ENCODE assay signal across 16 mouse cellular contexts in the genomic region with DNA sequence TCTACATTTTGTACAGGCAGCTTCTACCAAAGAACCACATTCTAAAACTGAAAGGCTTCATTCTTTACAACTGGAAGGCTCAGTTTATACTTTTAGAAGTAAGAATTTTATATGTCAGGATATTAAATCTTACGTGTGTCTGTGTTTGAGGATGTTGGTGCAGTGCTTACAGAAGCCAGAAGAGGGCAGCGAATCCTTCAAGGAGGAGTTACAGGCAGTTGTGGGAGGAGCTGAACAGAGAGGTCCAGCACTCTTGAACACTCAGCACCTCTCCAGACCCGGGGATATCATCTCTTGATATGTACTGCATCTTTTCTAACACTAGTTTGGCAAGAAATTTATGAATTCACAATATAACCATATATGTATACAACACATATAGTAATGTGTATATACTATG.
DNase-seq lines count a peak whose midpoint lies in the region; ATAC-seq and TF ChIP-seq lines count a peak whose summit lies in the region.
"Had no signal": no experiment of that assay in that cellular context is flagged by ENCODE, and none has a peak within 500 bp of the region (broad histone marks: within the 10 kb centered on the region; RNA-seq: fewer than 3 reads in every experiment).

No protein-coding gene starts in this region.

- H3K4me1 ChIP-seq in intestine, postnatal 0 days (replicated peaks; ENCODE audit: control insufficient read depth, insufficient read depth, low read length): no peaks in the 10 kb centered on the region
- H3K4me1 ChIP-seq in intestine, embryonic 15.5 days (replicated peaks): no peaks in the 10 kb centered on the region
- no peaks in the 10 kb centered on the region for H3K4me1 ChIP-seq in MEL (ENCODE audit: control insufficient read depth in 1 of 2, insufficient read depth in 2 of 2, low read length in 2 of 2)
- H3K4me1 ChIP-seq: forebrain, embryonic 13.5 days had no signal

- no peak overlapping the region for H3K4me3 ChIP-seq in intestine, postnatal 0 days (ENCODE audit: low read depth, low read length)
- H3K4me3 ChIP-seq in intestine, embryonic 15.5 days (replicated peaks): no peak overlapping the region
- no peak overlapping the region for H3K4me3 ChIP-seq in MEL (ENCODE audit: control insufficient read depth in 1 of 2, insufficient read depth in 1 of 2, low read depth in 2 of 2, low read length in 2 of 2)
- H3K4me3 ChIP-seq: forebrain, embryonic 13.5 days; gastrocnemius, adult 2 months had no signal

- H3K4me2 ChIP-seq in intestine, postnatal 0 days (replicated peaks; ENCODE audit: low read depth): no peak overlapping the region
- H3K4me2 ChIP-seq in intestine, embryonic 15.5 days (replicated peaks): no peak overlapping the region
- H3K4me2 ChIP-seq: forebrain, embryonic 13.5 days had no signal

- no peaks in the 10 kb centered on the region for H3K27me3 ChIP-seq in intestine, postnatal 0 days (replicated peaks; ENCODE audit: control insufficient read depth, insufficient read depth, low read length)
- H3K27me3 ChIP-seq in intestine, embryonic 15.5 days (replicated peaks): no peaks in the 10 kb centered on the region
- H3K27me3 ChIP-seq in MEL (ENCODE audit: control insufficient read depth in 1 of 2, insufficient read depth in 2 of 2, low read length in 2 of 2): no peaks in the 10 kb centered on the region
- H3K27me3 ChIP-seq: forebrain, embryonic 13.5 days had no signal

- no peak overlapping the region for H3K9ac ChIP-seq in intestine, postnatal 0 days (ENCODE audit: low read depth, low read length)
- no peak overlapping the region for H3K9ac ChIP-seq in intestine, embryonic 15.5 days
- no peak overlapping the region for H3K9ac ChIP-seq in MEL (ENCODE audit: control insufficient read depth, low read depth, low read length, poor library complexity, severe bottlenecking)
- H3K9ac ChIP-seq: forebrain, embryonic 13.5 days had no signal

- no peak for ATAC-seq in intestine, postnatal 0 days
- ATAC-seq in intestine, embryonic 15.5 days: no peak
- ATAC-seq: CD4-positive, CD25-positive, alpha-beta regulatory T cell, adult 4 months; forebrain, embryonic 13.5 days; lung, postnatal 0 days had no signal

- no peak for TF ChIP-seq POLR2A in MEL (IDR thresholded peaks at IDR 0.05; ENCODE audit: control insufficient read depth in 1 of 2, insufficient read depth in 1 of 2, low read depth in 1 of 2, low read length in 2 of 2, poor library complexity in 1 of 2)

- no peaks in the 10 kb centered on the region for H3K36me3 ChIP-seq in intestine, postnatal 0 days (ENCODE audit: control insufficient read depth, insufficient read depth)
- no peaks in the 10 kb centered on the region for H3K36me3 ChIP-seq in intestine, embryonic 15.5 days
- H3K36me3 ChIP-seq in MEL (ENCODE audit: control insufficient read depth in 1 of 2, insufficient read depth in 2 of 2, low read length in 2 of 2): no peaks in the 10 kb centered on the region

- 0 out of 2 replicates have a peak, but pooled peaks have one; percentile 15 for TF ChIP-seq CTCF in intestine, postnatal 0 days (IDR thresholded peaks at IDR 0.05; ENCODE audit: low read depth)
- TF ChIP-seq CTCF in MEL (IDR thresholded peaks at IDR 0.05 in 2 of 3, conservative IDR thresholded peaks at IDR 0.05 in 1 of 3; ENCODE audit: control insufficient read depth in 1 of 3, insufficient read depth in 1 of 3, low read depth in 2 of 3, low read length in 3 of 3, poor library complexity in 1 of 3, severe bottlenecking in 1 of 3): peak in 1 of 3 experiments; percentile 14; a peak in 1 of 6 replicates

- TF ChIP-seq EP300 in MEL (IDR thresholded peaks at IDR 0.05; ENCODE audit: low read depth in 1 of 2, low read length in 2 of 2): no peak

- DNase-seq in 416B (ENCODE audit: low read depth) (peak; percentile 43), MEL (ENCODE audit: low read depth, low spot score) (peak; percentile 9)
- DNase-seq in embryo, embryonic 11 days: peak; percentile 19
- no peak for DNase-seq in T-cell, adult 2 months (ENCODE audit: low spot score)
- DNase-seq in cerebellum, adult 11-12 months: no peak
- DNase-seq in urinary bladder, adult 2 months (ENCODE audit: low spot score): no peak
- DNase-seq: gastrocnemius, adult 2 months; heart, adult 18-20 months; heart, postnatal 14 days; liver; right cerebral cortex, postnatal 4 days had no signal

- peak; percentile 13 for TF ChIP-seq RAD21 in MEL (IDR thresholded peaks at IDR 0.05; ENCODE audit: low read depth, low read length)

- no peaks in the 10 kb centered on the region for H3K79me2 ChIP-seq in MEL (ENCODE audit: control insufficient read depth, insufficient read depth, low read length, poor library complexity)

- no peak overlapping the region for H3K27ac ChIP-seq in intestine, postnatal 0 days (ENCODE audit: low read depth, low read length)
- H3K27ac ChIP-seq in intestine, embryonic 15.5 days: no peak overlapping the region
- no peak overlapping the region for H3K27ac ChIP-seq in MEL (ENCODE audit: control insufficient read depth, low read depth, low read length)
- H3K27ac ChIP-seq: forebrain, embryonic 13.5 days; gastrocnemius, adult 2 months had no signal

- no peaks in the 10 kb centered on the region for H3K9me3 ChIP-seq in intestine, postnatal 0 days (ENCODE audit: control insufficient read depth)
- H3K9me3 ChIP-seq in intestine, embryonic 15.5 days: no peaks in the 10 kb centered on the region
- H3K9me3 ChIP-seq in MEL (replicated peaks; ENCODE audit: insufficient read depth, low read length): no peaks in the 10 kb centered on the region
- H3K9me3 ChIP-seq: forebrain, embryonic 13.5 days had no signal

- WGBS in intestine, postnatal 0 days: 69% methylated on average over 3 of the region's 3 CpGs
- 68% methylated on average over 3 of the region's 3 CpGs for whole genome bisulfite sequencing in intestine, embryonic 15.5 days

TF ChIP-seq in MEL, 35 proteins besides CTCF, POLR2A, EP300 and RAD21:
- TF ChIP-seq TBP (IDR thresholded peaks at IDR 0.05; ENCODE audit: low read depth, low read length) (no peak), HCFC1 (IDR thresholded peaks at IDR 0.05; ENCODE audit: low read depth, low read length) (no peak), SMC3 (IDR thresholded peaks at IDR 0.05; ENCODE audit: low read depth, low read length) (peak; percentile 22; the same call in 1 of the 2 replicates), KAT2A (conservative IDR thresholded peaks at IDR 0.05; ENCODE audit: low read depth, low read length) (no peak)

Comparison
In these comparisons a context has a peak if more than half of its experiments do, and no peak if none do; other contexts are left out.
1. DNase-seq: peak in 416B (single experiment), MEL (single experiment) and embryo, embryonic 11 days (single experiment); none in T-cell, adult 2 months (single experiment), cerebellum, adult 11-12 months (single experiment) and urinary bladder, adult 2 months (single experiment).